Mouse (Mus musculus): ENCODE results near the gene Ankrd1. TPM values are rescaled to one million over a fixed set of nuclear protein-coding genes. Genes with fewer than 3 reads are reported as not detected.

The Ankrd1 gene
- total and polyA plus RNA-seq, 3 experiments: not detected

GRCm38 (mm10) chr19:36124203-36124602, 4.3 kb upstream of the Ankrd1 start:
- dilution Hi-C loops (cut with MboI; ENCODE audit: extremely low pct_ligation_motif_present, extremely low pct_unique_long_range_greater_than_20kb, low sequenced_read_pairs): no loop called here
- no peak overlapping the region for H3K27ac ChIP-seq (ENCODE audit: insufficient read depth, low read depth)
- in situ Hi-C loops (cut with MboI; ENCODE audit: low pct_ligation_motif_present, low pct_unique_long_range_greater_than_20kb, low sequenced_read_pairs): no loop called here

GRCm38 (mm10) chr19:36119219-36119618, 680 bp downstream of the Ankrd1 start:
- in situ Hi-C loops (cut with MboI; ENCODE audit: low pct_ligation_motif_present, low pct_unique_long_range_greater_than_20kb, low sequenced_read_pairs): no loop called here
- dilution Hi-C loops (cut with MboI; ENCODE audit: extremely low pct_ligation_motif_present, extremely low pct_unique_long_range_greater_than_20kb, low sequenced_read_pairs): no loop called here
- H3K27ac ChIP-seq (ENCODE audit: insufficient read depth, low read depth): no peak overlapping the region

More at GRCm38 (mm10) chr19:36124203-36124602, 4.3 kb upstream of the Ankrd1 start:
- Histone ChIP-seq H3K4me2 (ENCODE audit: insufficient read depth, low read depth, poor library complexity, severe bottlenecking) (no peak overlapping the region), H3K4me1 (ENCODE audit: control insufficient read depth in 1 of 2, insufficient read depth in 2 of 2) (no peaks in the 10 kb centered on the region), H3K27me3 (replicated peaks) (no peaks in the 10 kb centered on the region), H3K9me3 (replicated peaks; ENCODE audit: low read length) (peaks cover 12% of the 10 kb centered on the region), H3K4me3 (replicated peaks in 1 of 3; ENCODE audit: low read depth in 2 of 3, low read length in 2 of 3, poor library complexity in 1 of 3) (no peak overlapping the region), H3K36me3 (replicated peaks in 1 of 2; ENCODE audit: control insufficient read depth in 1 of 2, insufficient read depth in 1 of 2, low read length in 1 of 2) (no peaks in the 10 kb centered on the region), H3K79me2 (replicated peaks; ENCODE audit: control insufficient read depth, extremely low read depth, insufficient read depth, poor library complexity, severe bottlenecking) (no peaks in the 10 kb centered on the region), H3K9ac (ENCODE audit: insufficient read depth, low read depth) (no peak overlapping the region)
- TF ChIP-seq MEF2A (IDR thresholded peaks at IDR 0.05; ENCODE audit: borderline replicate concordance, low read depth, low read length) (no peak), USF2 (conservative IDR thresholded peaks at IDR 0.05; ENCODE audit: low read depth, low read length) (no peak), TBP (conservative IDR thresholded peaks at IDR 0.05; ENCODE audit: low read depth, low read length) (no peak), NRF1 (IDR thresholded peaks at IDR 0.05; ENCODE audit: low read depth, low read length) (no peak), MXI1 (IDR thresholded peaks at IDR 0.05; ENCODE audit: low read depth, low read length) (no peak), SIN3A (IDR thresholded peaks at IDR 0.05; ENCODE audit: low read length) (no peak), CHD1 (IDR thresholded peaks at IDR 0.05; ENCODE audit: low read depth, low read length) (no peak)
- no peak for DNase-seq (ENCODE audit: extremely low read depth)

GRCm38 (mm10) chr19:36116185-36116584, 3.7 kb downstream of the Ankrd1 start:
- Histone ChIP-seq H3K36me3 (replicated peaks in 1 of 2; ENCODE audit: control insufficient read depth in 1 of 2, insufficient read depth in 1 of 2, low read length in 1 of 2) (no peaks in the 10 kb centered on the region), H3K4me1 (ENCODE audit: control insufficient read depth in 1 of 2, insufficient read depth in 2 of 2) (peaks cover 2 to 6% of the 10 kb centered on the region in 2 experiments; a peak in 2 of 4 replicates), H3K27me3 (replicated peaks) (no peaks in the 10 kb centered on the region), H3K9ac (ENCODE audit: insufficient read depth, low read depth) (no peak overlapping the region), H3K79me2 (replicated peaks; ENCODE audit: control insufficient read depth, extremely low read depth, insufficient read depth, poor library complexity, severe bottlenecking) (no peaks in the 10 kb centered on the region), H3K9me3 (replicated peaks; ENCODE audit: low read length) (no peaks in the 10 kb centered on the region), H3K4me3 (replicated peaks in 1 of 3; ENCODE audit: low read depth in 2 of 3, low read length in 2 of 3, poor library complexity in 1 of 3) (no peak overlapping the region), H3K4me2 (ENCODE audit: insufficient read depth, low read depth, poor library complexity, severe bottlenecking) (no peak overlapping the region), H3K27ac (ENCODE audit: insufficient read depth, low read depth) (no peak overlapping the region)
- DNase-seq (ENCODE audit: extremely low read depth): no peak
- dilution Hi-C loops (cut with MboI; ENCODE audit: extremely low pct_ligation_motif_present, extremely low pct_unique_long_range_greater_than_20kb, low sequenced_read_pairs) (no loop called here), in situ Hi-C loops (cut with MboI; ENCODE audit: low pct_ligation_motif_present, low pct_unique_long_range_greater_than_20kb, low sequenced_read_pairs) (no loop called here)
- no peak for TF ChIP-seq GABPA (IDR thresholded peaks at IDR 0.05; ENCODE audit: insufficient replicate concordance, low read depth, low read length)
- TF ChIP-seq ZKSCAN1 (IDR thresholded peaks at IDR 0.05; ENCODE audit: borderline replicate concordance, low read depth, low read length): no peak
- no peak for TF ChIP-seq NELFE (IDR thresholded peaks at IDR 0.05; ENCODE audit: low read depth, low read length)
- TF ChIP-seq CTCF (conservative IDR thresholded peaks at IDR 0.05 in 1 of 2, IDR thresholded peaks at IDR 0.05 in 1 of 2; ENCODE audit: low read depth in 2 of 2, low read length in 2 of 2): no peak
- TF ChIP-seq MXI1 (IDR thresholded peaks at IDR 0.05; ENCODE audit: low read depth, low read length): no peak
- TF ChIP-seq ETS1 (conservative IDR thresholded peaks at IDR 0.05; ENCODE audit: low read depth, low read length): no peak
- TF ChIP-seq HCFC1 (IDR thresholded peaks at IDR 0.05; ENCODE audit: low read depth, low read length): no peak
- TF ChIP-seq KAT2A (IDR thresholded peaks at IDR 0.05; ENCODE audit: insufficient replicate concordance, low read length): no peak
- no peak for TF ChIP-seq PAX5 (IDR thresholded peaks at IDR 0.05; ENCODE audit: low read length)
- TF ChIP-seq SIN3A (IDR thresholded peaks at IDR 0.05; ENCODE audit: low read length): no peak
- TF ChIP-seq JUN (IDR thresholded peaks at IDR 0.05; ENCODE audit: insufficient read depth, low read depth, low read length): no peak
- no peak for TF ChIP-seq ELF1 (IDR thresholded peaks at IDR 0.05; ENCODE audit: low read depth, low read length)
- TF ChIP-seq JUND (conservative IDR thresholded peaks at IDR 0.05; ENCODE audit: low read depth, low read length): no peak
- no peak for TF ChIP-seq BHLHE40 (IDR thresholded peaks at IDR 0.05; ENCODE audit: low read depth, low read length)
- no peak for TF ChIP-seq TCF12 (IDR thresholded peaks at IDR 0.05; ENCODE audit: low read depth, low read length)

More at GRCm38 (mm10) chr19:36119219-36119618, 680 bp downstream of the Ankrd1 start:
- H3K27me3 ChIP-seq (replicated peaks): no peaks in the 10 kb centered on the region
- H3K4me2 ChIP-seq (ENCODE audit: insufficient read depth, low read depth, poor library complexity, severe bottlenecking): no peak overlapping the region
- no peak overlapping the region for H3K4me3 ChIP-seq (replicated peaks in 1 of 3; ENCODE audit: low read depth in 2 of 3, low read length in 2 of 3, poor library complexity in 1 of 3)
- peaks cover 0 to 6% of the 10 kb centered on the region in 2 experiments; a peak in 2 of 4 replicates for H3K4me1 ChIP-seq (ENCODE audit: control insufficient read depth in 1 of 2, insufficient read depth in 2 of 2)
- no peaks in the 10 kb centered on the region for H3K79me2 ChIP-seq (replicated peaks; ENCODE audit: control insufficient read depth, extremely low read depth, insufficient read depth, poor library complexity, severe bottlenecking)
- H3K9ac ChIP-seq (ENCODE audit: insufficient read depth, low read depth): no peak overlapping the region
- TF ChIP-seq HCFC1 (IDR thresholded peaks at IDR 0.05; ENCODE audit: low read depth, low read length) (no peak), CHD2 (IDR thresholded peaks at IDR 0.05; ENCODE audit: low read length) (no peak), E2F4 (IDR thresholded peaks at IDR 0.05; ENCODE audit: insufficient replicate concordance, low read depth, low read length) (no peak), CTCF (conservative IDR thresholded peaks at IDR 0.05 in 1 of 2, IDR thresholded peaks at IDR 0.05 in 1 of 2; ENCODE audit: low read depth in 2 of 2, low read length in 2 of 2) (no peak), MAFK (IDR thresholded peaks at IDR 0.05; ENCODE audit: insufficient replicate concordance, low read length) (no peak), RAD21 (IDR thresholded peaks at IDR 0.05; ENCODE audit: low read depth, low read length) (no peak), MAZ (IDR thresholded peaks at IDR 0.05; ENCODE audit: low read depth, low read length) (no peak), BHLHE40 (IDR thresholded peaks at IDR 0.05; ENCODE audit: low read depth, low read length) (no peak), SIN3A (IDR thresholded peaks at IDR 0.05; ENCODE audit: low read length) (no peak), USF1 (IDR thresholded peaks at IDR 0.05; ENCODE audit: low read depth, low read length) (no peak), POLR2AphosphoS2 (IDR thresholded peaks at IDR 0.05; ENCODE audit: low read depth, low read length) (no peak), CHD1 (IDR thresholded peaks at IDR 0.05; ENCODE audit: low read depth, low read length) (no peak), NELFE (IDR thresholded peaks at IDR 0.05; ENCODE audit: low read depth, low read length) (no peak), TCF12 (IDR thresholded peaks at IDR 0.05; ENCODE audit: low read depth, low read length) (no peak), USF2 (conservative IDR thresholded peaks at IDR 0.05; ENCODE audit: low read depth, low read length) (no peak), JUN (IDR thresholded peaks at IDR 0.05; ENCODE audit: insufficient read depth, low read depth, low read length) (no peak), ELF1 (IDR thresholded peaks at IDR 0.05; ENCODE audit: low read depth, low read length) (no peak), ZNF384 (IDR thresholded peaks at IDR 0.05; ENCODE audit: low read depth, low read length) (no peak)
- no peaks in the 10 kb centered on the region for H3K36me3 ChIP-seq (replicated peaks in 1 of 2; ENCODE audit: control insufficient read depth in 1 of 2, insufficient read depth in 1 of 2, low read length in 1 of 2)
- peaks cover 12% of the 10 kb centered on the region for H3K9me3 ChIP-seq (replicated peaks; ENCODE audit: low read length)
- DNase-seq (ENCODE audit: extremely low read depth): no peak
